Mouse (Mus musculus): ENCODE results near the gene Cntfr.

Gene Cntfr

DNA sequence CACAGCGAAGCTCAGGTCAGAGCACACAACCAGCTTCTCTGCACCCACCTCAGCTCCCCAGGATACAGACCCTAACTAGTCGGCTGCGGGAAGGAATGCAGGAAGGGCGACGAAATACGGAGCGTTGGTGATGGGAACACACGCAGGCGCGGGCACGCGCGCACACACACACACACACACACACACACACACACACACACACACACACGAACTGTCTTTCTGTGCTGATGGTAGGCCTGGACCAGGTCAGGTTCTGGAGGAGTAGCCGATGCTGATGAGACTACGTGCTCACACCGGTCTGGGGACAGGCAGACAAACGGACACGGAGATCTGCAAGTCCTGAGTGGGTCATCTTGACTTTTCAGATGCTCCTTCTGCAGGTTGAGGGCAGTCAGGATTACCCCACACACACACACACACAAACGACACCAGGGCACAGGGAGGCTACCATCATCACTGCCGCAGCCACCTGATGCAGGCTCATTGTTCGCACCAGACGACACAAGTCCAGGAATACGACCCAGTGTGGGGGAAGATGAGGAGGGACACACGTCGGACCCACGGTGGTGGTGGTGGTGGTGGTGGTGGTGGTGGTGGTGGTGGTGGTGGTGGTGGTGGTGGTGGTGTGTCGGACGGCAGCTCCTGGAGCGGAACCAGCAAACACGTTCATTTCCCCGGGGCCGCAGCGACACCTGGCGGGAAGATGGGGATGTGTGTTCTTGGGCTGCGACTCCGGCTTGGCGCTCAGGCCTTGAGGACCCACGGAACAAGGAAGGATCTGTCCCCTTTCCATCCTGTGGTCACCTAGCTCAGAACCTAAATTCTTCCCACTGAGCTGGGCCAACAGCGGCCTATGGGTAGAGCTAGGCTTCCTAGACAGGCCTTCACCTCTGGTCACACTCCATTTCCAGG lies at the start of gene Cntfr:
Cntfr (minus strand) TSS at position 160 of the 912 bp plus-strand sequence.
- DNase-seq: peak; percentile 66

DNA sequence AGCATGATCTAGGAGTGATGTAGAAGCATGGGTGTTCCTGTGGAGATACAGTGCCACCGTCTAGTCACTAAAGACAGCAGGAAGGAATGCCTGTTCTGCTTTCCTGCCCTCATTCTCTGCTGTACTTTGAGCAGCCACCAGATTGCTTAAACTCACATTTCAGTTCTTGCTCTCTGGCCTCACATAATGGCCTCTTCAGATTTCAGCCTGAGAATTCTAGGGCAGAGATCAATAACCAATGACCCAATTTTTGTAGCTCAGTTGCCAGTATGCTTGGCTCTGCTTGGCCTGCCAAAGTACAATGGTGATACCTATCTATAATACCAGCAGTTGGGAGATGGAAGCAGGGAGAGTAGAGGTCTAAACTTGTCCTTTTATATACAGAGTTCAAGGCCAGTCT lies 48.1 kb upstream of the Cntfr start:
- no peak for DNase-seq

DNA sequence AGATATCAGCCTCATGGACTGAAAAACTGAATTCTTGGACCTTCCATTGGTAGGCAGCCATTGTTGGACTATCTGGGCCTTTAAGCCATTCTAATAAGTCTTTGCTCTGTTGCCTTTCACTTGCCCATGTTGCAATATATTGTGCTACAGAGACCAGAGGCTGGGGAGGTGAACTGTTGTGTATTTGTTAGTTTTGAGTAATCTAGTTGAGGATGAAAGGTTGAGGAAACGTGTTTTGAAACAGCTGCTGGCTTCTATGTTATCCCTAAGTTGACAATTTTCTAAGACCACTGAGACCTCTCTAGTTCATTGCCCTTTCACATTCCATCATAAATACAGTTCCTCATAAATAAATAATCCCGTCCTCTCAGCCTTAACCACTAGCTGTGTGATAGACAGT lies 47.2 kb upstream of the Cntfr start:
- DNase-seq: no peak

DNA sequence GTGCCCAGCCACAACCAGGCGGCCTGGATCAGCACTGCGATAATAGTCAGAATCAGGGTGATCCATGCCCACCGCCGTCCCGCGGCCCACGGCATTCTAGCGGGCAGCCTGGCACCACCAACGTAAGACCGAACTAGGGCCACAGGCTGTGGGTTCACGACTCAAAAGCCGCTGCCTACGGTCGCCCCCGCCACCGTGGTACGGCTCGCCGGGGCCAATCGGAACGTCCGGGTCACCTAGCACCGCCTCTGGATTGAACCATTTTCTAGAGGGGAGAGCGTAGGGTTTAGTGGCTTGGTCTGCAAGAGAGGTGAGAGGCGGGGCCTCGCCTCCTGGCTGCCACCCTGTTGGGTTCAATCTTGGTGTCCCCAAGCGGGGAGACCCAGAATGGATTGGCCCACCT lies 44.3 kb upstream of the Cntfr start:
- peak; percentile 91 for DNase-seq

DNA sequence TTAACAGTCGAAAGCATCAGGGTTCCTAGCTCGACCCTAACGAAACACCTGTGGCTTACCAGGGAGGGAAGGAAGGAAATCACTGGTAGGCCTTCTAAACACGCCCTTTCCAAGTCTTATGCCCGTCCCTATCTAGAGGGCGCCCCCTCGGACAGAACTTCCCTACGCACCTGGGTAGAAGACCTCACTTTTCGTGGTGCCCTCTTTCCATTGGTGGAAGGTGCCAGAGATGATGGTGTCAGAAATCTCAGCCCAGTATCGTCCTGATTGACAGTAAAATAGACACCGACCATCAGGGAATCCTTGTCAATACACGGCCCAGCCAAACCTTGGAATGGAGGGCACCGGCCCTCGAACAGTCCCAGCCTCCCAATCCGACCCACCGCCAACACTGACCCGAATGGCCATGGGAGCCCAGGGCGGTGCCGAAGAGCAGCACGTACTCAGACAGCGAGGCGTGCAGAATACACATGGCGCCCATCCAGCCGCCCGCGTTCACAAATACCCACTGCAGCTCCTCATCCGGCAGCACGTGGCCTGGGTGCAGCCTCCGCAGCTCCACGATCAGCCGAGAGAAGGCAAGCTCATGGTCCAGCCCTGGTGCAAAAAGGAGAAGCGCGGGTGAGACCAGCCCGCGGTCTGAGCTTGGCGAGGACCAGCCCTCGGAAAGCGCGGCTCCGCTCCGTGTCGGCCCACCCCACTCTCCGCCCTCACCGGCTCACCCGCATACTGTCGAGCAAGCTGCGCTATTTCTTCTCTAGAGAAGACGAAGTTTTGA lies 43.7 kb upstream of the Cntfr start:
- peak; percentile 32 for DNase-seq

DNA sequence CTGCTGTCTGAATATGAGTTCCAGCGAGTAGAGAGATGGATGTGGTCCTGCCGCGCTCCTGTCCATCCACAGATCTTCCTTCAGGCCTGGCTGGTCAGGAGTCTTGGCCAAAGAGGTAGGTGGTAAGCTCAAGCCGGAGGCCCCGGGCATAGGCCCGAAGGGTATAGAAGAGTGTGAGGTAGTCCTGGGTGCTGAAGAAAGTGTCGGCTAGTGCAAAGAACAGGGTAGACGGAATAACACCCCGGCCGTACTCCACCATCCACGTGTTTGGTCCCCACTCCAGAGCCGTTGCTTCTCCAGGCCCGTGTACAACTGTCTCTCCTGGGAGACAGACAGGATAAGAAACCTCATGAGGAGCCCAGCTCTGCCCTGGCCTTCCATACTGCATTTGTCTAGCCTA lies 42.4 kb upstream of the Cntfr start:
- no peak for DNase-seq

DNA sequence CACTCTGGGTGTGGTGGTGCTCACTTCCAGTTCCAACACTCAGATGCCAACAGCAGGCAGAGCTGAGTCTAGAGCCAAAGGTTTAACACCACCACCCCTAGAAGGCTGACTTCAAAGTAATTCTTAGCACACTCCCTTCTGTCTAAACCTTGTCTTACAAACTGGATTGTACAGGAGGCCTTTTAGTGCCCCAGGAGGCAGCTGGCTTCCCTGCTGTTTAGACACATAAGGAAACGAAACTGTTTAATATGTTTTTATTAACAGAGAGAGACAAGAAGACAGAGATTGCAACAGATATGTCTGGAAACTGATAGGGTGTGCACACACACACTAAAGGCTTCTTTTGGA lies 41.3 kb upstream of the Cntfr start:
- DNase-seq: no peak

DNA sequence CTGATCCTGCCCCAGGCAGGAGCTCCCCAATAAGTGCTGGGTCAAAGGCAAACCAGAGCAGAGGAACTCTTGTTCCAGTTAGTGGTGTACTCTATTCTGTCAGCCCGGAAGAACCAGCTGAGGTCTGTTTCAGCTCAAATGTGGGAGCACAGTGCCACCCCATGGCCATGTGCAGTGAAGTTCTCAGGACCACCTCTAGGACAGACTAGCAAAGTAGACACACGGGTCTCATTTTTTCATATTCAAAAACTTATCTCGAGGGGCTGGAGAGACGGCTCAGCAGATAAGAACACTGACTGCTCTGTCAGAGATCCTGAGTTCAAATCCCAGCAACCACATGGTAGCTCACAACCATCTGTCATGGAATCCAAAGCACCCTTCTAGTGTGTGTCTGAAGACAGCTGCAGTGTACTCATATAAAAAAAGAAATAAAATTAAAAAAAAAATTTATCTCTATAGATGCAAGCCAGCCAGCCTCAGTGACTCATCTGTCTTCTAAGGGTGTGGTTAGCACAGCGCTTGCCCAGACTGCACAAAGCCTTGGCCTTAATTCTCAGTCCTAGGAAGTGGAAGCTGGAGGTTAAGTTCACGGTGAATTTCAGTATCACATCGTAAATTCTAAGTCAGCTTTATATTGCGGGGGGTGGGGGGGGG lies 40.8 kb upstream of the Cntfr start:
- peak; percentile 54 for DNase-seq

DNA sequence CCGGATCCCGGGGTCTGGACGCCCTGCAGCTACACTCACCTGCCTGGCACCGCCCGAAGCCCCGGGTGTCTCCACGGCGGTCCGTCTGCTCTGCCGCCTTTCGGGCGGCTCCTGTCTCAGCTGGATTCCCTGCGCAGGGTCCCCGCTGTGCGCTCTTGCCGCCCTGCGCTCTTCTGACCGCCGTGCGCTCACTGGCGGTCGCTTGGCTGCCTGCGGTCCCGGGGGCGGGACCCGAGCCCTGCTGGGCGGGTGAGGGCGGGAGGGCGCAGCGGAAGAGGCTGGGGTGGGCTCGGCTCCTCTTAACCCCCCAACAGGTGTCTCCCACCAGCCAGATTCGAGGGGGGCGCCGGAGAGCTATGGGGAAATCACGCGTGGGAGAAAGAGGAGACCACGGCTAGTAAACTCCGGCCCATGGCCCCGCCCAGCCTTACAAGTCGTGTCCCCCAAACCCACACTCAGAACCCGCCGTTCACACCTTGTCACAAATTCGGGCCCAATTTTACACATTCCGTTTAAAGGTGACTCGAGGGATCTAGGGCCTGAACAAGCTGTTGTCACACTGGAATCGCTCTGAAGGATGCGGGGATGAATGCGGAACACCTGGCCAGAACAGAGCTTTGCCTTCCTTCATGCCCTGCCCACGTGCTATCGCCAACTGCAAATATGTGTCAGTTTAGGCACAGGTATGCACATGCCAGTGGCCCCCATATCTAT lies 34.3 kb upstream of the Cntfr start, which contains the start of gene Arid3c:
Arid3c (minus strand) TSS at position 91 of the 714 bp plus-strand sequence.
- DNase-seq: no peak

DNA sequence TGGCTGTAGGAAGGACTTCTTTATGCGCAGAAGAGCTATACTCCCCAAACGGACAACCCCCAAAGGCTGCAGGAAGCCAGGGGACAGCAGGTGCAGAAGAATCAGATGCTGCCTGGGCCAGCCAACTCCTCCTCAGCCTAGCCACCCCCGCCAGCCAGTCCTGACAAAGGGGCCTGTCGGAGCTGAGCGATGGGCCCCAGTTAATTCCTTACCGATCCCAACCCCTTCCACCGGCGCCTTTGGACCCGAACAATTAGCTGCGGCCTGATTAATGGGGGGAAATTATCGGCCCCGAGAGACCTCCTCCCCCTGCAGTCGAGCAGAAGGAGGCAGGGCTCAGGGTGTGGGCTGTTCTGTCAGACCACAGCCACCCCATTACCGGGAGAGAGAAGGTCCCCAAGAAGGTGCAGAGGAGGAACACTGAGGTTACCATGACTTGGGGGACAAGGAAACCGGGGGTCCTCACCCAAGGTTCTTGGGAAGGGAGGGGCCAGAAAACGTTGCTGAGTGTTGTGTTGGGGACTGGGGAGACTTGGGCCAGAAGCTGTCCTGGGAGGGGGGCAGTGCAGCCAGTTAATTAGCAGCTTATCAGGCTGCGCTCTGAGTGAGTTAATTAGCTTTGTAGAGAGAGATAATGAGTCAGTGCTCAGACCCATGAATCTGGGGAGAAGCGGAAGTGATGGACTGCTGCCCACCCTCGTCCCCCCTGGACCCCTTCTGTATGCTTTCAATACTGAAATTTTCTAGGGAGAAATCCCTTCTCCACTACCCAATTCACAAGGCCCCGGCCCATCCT lies 30.1 kb upstream of the Cntfr start:
- no peak for DNase-seq

DNA sequence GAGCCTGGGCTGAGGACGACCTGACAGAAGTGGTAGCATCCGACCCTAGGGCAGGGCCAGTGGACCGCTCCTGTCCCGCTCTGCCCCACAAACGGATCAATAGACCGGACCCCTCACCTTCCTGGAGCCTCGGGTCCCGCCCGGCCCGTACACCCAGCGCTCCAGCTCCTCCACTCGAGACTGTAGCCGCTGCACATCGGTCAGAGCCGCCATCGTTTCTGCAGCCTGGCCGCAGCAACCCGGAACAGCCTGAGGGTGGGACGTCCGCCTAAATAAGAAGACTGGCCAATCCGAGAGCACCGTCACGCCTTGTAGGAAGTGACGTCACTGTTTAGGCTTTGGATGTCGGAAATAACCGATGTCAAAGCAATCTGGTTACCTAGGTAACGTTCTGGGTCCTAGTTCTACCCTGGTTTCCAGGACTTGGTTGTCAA lies 26.0 kb upstream of the Cntfr start, which contains the start of gene Dctn3:
Dctn3 (minus strand) TSS at position 253 of the 434 bp plus-strand sequence.
- DNase-seq: peak; percentile 86

DNA sequence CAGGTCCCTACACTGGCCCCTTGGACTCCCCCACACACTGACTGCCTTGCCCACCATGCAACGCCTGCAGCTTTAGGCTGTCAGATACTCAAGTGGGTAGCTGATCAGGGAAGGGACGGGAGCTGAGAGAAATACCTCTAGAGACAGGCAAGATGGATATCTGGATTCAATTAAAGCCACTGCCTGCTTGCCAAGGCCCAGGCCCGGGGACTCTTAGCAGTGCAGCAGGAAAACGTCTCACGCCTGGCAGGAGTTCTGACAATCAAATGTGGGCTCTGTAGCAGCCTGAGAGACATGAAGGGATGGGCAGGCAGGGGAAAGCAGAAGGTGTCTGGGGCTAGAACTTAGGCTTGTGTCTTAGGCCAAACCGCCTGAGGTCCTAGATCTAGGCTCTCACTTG lies 19.9 kb upstream of the Cntfr start:
- DNase-seq: no peak

DNA sequence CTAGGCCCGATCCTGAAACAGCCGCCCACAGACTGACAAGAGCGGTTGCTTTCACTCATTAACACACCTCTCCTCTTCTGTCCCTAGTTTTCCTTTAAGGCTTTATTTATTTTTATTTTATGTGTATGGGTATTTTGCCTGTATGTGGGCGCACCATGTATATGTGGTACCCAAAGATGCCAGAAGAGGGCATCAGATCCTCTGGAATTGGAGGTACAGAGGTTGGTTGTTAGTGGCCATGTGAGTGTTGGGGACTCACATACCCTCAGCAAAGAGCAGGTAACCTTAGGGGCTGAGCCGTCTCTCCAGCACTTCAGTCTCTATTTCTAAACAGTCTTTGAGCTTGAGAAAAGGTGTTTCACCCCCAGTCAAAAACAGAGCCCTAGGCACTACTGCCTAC lies 18.7 kb upstream of the Cntfr start:
- no peak for DNase-seq

DNA sequence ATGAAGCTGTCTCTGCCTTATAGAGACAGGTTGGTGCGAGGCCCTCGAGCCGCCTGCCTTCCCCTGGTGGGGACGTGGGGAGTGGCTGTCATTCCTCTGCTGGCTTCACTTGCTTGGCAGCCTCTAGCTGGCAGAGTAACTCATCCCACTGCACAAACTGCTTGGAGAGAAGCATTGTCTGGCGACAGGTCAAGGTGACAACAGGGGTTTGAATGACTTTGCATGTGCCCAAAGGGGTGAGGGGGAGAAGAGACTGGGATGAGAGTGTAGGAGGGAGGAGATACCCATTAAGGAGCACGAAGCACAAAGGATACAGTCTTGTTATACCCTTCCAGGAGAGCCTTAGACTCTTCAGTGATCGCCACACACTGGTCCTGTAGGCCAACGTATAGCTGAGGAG lies 18.2 kb upstream of the Cntfr start:
- DNase-seq: no peak

DNA sequence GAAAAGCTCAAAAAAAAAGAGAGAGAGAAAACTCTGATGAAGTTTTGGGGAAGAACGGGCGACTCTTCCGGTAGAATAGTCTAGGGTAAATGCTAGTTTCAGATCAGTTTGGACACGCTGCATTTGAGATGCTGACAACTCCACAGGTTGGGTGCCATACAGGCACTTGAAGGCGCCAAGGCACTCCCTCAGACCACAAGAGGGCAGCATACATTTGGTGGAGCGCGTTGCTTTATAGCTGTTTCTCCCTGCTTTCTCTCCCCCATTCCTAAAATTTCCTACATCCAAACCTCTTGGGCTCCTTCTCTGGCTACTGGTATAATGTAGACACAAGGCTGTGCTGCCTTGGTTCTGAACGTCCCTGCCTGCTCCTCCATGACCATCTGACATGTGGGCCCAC lies 17.4 kb upstream of the Cntfr start:
- DNase-seq: peak; percentile 61

DNA sequence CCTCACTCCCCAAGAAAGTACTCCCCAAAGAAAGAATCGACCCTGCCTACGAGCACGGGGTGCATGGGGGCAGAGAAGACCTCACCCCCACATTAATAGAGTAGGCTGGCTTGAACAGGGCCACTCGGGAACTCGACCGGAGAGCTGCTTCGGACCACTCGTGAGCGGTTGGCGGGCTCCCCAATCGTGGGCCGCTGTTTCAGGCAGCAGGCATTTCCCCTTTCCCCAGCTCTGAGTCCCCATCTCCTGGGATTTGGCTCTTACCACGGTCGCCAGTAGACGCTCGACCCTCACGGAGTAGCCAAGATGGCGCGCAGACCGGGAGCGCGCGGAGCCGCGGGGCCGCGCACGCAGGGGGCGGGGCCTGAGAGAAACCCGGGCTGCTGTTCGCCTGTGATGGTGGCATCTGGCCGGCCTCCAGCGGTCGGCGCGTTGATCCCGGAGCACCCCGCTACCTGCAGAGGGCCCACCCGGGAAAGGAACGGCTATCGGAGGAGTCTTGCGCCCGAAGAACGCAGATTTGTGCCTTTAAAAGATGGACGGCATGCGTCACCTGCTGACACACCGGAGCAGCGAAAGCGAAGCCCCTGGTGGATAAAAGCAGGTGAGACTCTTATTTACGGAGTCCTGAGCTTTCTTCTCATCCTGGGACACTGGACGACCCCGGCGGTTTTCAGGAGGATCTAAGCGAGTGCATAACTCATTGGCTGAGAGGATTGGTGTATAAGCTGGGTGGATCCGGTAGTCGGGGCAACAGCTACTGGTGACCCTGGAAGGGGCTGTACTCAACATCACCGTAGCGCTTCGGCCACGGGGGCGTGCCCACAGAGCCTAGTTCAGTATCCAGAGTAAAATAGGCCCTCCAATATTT lies 16.5 kb upstream of the Cntfr start, which contains the start of gene Rpp25l:
Rpp25l (minus strand) TSS at position 338 of the 871 bp plus-strand sequence.
- peak; percentile 90 for DNase-seq

DNA sequence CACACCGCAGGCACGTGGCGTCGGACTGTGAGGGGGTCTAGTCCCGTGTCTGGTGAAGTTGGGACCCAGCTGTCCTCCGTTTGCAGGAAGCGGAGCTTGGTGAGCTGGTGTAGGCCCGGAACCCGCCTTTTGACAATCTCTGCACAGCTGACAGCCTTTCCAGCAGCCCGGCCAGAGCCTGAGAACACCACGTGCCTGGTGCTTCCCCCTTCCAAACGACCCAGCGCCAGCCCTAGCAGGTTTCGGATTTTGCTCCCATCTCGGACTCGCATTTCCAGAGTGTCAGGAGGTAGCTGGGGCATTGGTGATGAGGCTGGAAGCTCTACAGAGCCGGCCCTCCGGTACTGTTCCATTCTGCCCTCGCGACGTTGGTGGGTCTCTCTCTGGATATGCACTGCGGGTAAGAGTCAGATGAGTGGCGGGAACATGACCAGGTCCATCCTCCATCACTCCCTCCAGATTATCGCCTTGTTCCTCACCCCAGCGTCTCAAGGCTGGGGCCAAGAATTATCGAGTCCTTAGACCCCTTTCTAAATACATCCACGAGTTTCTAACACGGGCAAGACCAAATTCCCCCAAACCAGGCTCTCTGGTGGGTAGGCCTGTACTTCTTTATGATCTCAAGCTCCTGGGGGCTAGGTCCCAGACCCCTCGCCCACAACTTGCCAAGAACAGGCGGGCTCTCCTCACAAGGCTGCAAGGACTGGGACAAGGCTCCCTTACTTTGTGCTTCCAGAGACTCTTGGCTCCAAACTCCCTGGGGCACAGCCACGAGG lies 15.7 kb upstream of the Cntfr start:
- DNase-seq: peak; percentile 23

DNA sequence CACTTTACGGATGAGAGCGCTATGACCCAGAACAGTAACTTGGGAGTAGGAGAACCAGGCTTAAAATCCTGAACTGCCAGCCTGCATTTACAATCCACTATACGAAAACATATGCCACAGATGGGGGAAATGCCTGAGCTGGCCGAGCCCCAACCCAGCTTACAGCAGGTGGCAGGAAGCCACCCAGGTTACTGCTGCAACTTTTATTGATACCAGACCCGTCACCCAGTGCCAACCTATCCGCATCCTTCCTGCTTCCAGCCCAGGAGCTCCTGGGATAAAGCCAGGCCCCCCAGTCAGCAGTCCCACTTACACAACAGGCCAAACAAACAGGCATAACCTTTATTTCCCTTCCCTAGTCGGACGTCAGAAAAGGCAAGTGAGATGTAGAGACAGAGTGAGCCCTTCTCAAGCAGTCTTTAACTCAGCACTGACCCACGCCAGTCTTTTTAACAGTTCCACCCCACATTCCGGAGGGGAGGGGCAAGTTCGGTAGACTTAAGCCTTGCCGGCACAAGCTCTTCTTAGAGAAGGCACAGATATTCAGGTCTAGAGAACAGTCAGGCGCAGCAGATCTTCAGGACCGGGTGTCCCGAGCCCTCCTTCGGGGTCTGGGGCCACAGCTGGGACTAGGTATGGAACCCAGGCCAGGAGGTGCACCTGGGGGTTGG lies 15.0 kb upstream of the Cntfr start:
- DNase-seq: no peak

DNA sequence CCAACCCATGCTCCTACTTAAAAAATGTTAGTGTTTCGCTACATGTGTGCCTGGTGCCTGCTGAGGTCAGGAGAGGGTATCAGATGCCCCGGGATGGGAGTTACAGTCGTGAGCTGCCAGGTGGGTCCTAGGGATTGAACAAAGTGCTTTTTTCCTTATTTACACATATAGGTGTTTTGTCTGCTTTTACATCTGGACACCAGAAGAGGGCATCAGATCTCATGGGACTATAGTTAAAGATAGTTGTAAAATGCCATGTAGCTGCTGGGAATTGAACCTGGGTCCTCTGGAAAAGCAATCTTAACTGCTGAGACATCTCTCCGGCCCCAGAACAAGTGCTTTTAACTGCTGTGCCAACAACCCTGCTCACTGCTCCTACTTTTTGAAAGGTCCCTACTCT lies 13.3 kb upstream of the Cntfr start:
- no peak for DNase-seq
